Mouse (Mus musculus) forebrain, embryonic 11.5 days (tissue): Measurements from ENCODE around the gene Zer1. TPM values are rescaled to one million over a fixed set of nuclear protein-coding genes. Genes with fewer than 3 reads are reported as not detected.
"Not testable (repeated sequence)": the region's sequence is repeated elsewhere in the genome, so short reads cannot be mapped to it uniquely, and the experiment has no call there.

ENCODE experiments used
- ATAC-seq: fragments of 200-750 bp; cut with Nextera tagmentation; replicated peaks from 2 replicates; pipeline ENCODE4 v1.8.0; 2017; ENCODE audit warnings: moderate TSS enrichment; ENCODE audit not compliant: low FRiP score
- DNase-seq: peaks from one replicate; pipeline ENCODE4 v3.0.0-alpha.2; 2017; ENCODE audit warnings: low spot score
- H3K27ac ChIP-seq: fragments of 300-500 bp; sonication (generic); 2 replicates; pipeline ENCODE4 v1.5.1; 2014; ENCODE audit warnings: low read depth, low read length
- H3K27me3 ChIP-seq: fragments of 300-500 bp; sonication (generic); 2 replicates; pipeline ENCODE4 v1.6.1; 2014; ENCODE audit warnings: mild to moderate bottlenecking, low read length, mixed read lengths; ENCODE audit not compliant: control insufficient read depth, insufficient read depth
- H3K36me3 ChIP-seq: fragments of 300-500 bp; sonication (generic); 2 replicates; pipeline ENCODE4 v1.6.1; 2014; ENCODE audit warnings: mild to moderate bottlenecking, low read length, moderate library complexity, mixed read lengths; ENCODE audit not compliant: control insufficient read depth, insufficient read depth
- H3K4me1 ChIP-seq: fragments of 300-500 bp; sonication (generic); replicated peaks from 2 replicates; pipeline ENCODE4 v1.6.1; 2014; ENCODE audit warnings: low read length, mixed read lengths; ENCODE audit not compliant: control insufficient read depth, insufficient read depth
- H3K4me2 ChIP-seq: fragments of 300-500 bp; sonication (generic); 2 replicates; pipeline ENCODE4 v1.6.1; 2014; ENCODE audit warnings: low read depth, mild to moderate bottlenecking, low read length, moderate library complexity, mixed read lengths; ENCODE audit not compliant: severe bottlenecking
- H3K4me3 ChIP-seq: fragments of 300-500 bp; sonication (generic); 2 replicates; pipeline ENCODE4 v1.5.1; 2014; ENCODE audit warnings: low read depth, low read length
- H3K9ac ChIP-seq: fragments of 300-500 bp; sonication (generic); 2 replicates; pipeline ENCODE4 v1.6.1; 2014; ENCODE audit warnings: low read length
- H3K9me3 ChIP-seq: fragments of 300-500 bp; sonication (generic); 2 replicates; pipeline ENCODE4 v1.6.1; 2016; ENCODE audit warnings: low read length, mixed read lengths; ENCODE audit not compliant: control insufficient read depth
- WGBS: fragments of 180-500 bp; shearing (Covaris S2); extraction: QIAGEN DNeasy Blood & Tissue Kit; methylation state at CpG from one replicate; pipeline ENCODE4 v1.1.7; 2014; 5-methylcytosine and 5-hydroxymethylcytosine counted together
- polyA plus RNA-seq: library from polyadenylated mRNA; unstranded; fragments of >200 nt; fragmentation: Nextera tagmentation; extraction: Ambion mirVana; gene quantifications from 2 replicates; pipeline ENCODE4 v1.2.1, GENCODE M21; 2014

Gene Zer1
- polyA plus RNA-seq, 1 experiment from 2014 or later: 8.0 TPM

DNA sequence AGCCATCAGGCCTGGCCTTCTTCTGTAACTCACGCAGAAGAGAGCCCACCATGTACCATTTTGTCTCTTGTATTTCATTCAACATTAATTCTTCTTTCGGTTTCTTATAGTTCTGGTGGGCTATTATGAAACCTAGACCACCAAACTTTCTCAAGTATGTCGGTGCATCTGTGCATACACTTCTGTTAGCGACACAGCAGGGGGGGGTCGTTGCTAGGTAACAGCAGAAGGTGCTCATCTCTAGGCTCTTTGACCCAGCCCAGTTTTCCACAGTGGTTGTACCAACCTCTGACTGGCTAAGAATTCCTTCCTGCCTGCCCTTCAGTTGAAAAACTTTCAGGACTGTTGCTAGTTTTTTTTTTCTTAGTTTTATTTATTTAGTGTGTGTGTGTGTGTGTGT is 66.0 kb downstream of the Zer1 start:
- no peaks in the 10 kb centered on the region for H3K27me3 ChIP-seq
- no peak for DNase-seq
- H3K9me3 ChIP-seq: no peaks in the 10 kb centered on the region
- H3K36me3 ChIP-seq: no peaks in the 10 kb centered on the region
- H3K4me2 ChIP-seq: no peak overlapping the region
- no peaks in the 10 kb centered on the region; the same call in 1 of the 2 replicates for H3K4me1 ChIP-seq
- H3K9ac ChIP-seq: no peak overlapping the region
- no peak overlapping the region for H3K27ac ChIP-seq
- no peak for ATAC-seq
- H3K4me3 ChIP-seq: no peak overlapping the region
- 40% methylated on average over 5 of the region's 5 CpGs for WGBS

- H3K4me2 ChIP-seq: no peak within 1 kb of the TSS
- DNase-seq: no peak
- no peaks in the 10 kb centered on the region; the same call in 1 of the 2 replicates for H3K4me1 ChIP-seq
- WGBS: 54% methylated on average over 12 of the region's 12 CpGs
- no peak within 1 kb of the TSS for H3K9ac ChIP-seq
- H3K27ac ChIP-seq: no peak within 1 kb of the TSS
- H3K9me3 ChIP-seq: no peaks in the 10 kb centered on the region
- H3K4me3 ChIP-seq: no peak within 1 kb of the TSS
- H3K27me3 ChIP-seq: no peaks in the 10 kb centered on the region
- no peaks in the 10 kb centered on the region for H3K36me3 ChIP-seq
- no peak for ATAC-seq
Measured at GRCm38 (mm10) chr2:30057223-30057904, 67.0 kb downstream of the Zer1 start, which contains the start of gene Set. Gene Set (plus strand): TSS chr2:30057378.

GRCm38 (mm10) chr2:30056736-30057135 is 67.6 kb downstream of the Zer1 start:
- H3K9me3 ChIP-seq: no peaks in the 10 kb centered on the region
- no peak overlapping the region for H3K4me2 ChIP-seq
- H3K27ac ChIP-seq: no peak overlapping the region
- H3K4me1 ChIP-seq: no peaks in the 10 kb centered on the region; the same call in 1 of the 2 replicates
- H3K27me3 ChIP-seq: no peaks in the 10 kb centered on the region
- DNase-seq (no peak), ATAC-seq (no peak)
- WGBS: 80% methylated on average over 3 of the region's 3 CpGs
- H3K9ac ChIP-seq: no peak overlapping the region
- H3K4me3 ChIP-seq: no peak overlapping the region
- no peaks in the 10 kb centered on the region for H3K36me3 ChIP-seq

DNA sequence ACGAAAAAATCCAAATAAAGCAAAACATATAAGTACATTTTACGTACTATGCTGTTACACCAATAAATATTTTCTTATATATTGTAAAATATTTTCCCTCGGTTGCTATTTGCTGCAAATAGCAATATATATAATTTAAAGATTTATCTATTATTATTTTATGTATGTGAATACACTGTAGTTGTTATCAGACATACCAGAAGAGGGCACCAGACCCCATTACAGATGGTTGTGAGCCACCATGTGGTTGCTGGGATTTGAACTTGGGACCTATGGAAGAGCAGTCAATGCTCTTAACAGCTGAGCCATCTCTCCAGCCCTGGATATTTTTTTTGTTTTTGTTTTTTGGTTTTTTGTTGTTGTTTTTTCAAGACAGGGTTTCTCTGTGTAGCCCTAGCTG is 69.1 kb downstream of the Zer1 start:
- not testable (repeated sequence) for ATAC-seq, H3K36me3 ChIP-seq, H3K4me2 ChIP-seq, H3K9ac ChIP-seq, H3K9me3 ChIP-seq, DNase-seq, H3K4me3 ChIP-seq, H3K27me3 ChIP-seq, H3K4me1 ChIP-seq, H3K27ac ChIP-seq
- 93% methylated on average over 3 of the region's 3 CpGs for WGBS

DNA sequence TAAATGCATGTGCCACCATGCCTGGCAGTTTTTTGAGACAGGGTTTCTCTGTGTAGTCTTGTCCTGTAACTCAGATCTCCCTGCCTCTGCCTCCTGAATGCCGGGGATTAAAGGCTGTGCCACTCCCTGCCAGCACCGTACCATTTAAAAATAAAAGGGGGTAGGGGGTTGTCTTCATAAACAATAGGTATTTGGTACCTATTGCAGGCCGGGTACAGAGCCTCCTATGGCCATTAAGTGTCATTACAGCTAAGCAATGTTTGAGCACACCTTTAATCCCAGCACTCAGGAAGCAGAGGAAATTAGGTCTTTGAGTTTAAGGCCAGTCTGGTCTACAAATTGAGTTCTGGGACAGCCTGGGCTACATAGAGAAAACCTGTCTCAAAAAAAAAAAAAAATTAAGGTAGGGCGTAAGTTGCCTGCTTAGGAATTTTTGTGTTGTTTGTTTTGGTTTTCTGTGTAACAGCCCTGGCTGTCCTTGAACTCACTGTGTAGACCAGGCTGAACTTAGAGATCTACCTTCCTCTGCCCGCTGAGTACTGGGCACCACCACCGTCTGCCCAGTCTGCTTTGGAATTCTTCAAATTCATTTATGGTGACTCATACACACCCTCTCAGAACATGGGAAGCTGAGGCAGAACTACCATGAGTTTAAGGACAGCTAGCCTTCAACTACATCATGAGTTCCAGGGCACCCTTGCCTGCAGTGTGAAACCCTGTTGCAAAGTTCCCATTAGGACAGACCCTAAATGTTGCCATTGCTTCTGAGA is 72.2 kb downstream of the Zer1 start:
- DNase-seq (no peak), ATAC-seq (no peak)

DNA sequence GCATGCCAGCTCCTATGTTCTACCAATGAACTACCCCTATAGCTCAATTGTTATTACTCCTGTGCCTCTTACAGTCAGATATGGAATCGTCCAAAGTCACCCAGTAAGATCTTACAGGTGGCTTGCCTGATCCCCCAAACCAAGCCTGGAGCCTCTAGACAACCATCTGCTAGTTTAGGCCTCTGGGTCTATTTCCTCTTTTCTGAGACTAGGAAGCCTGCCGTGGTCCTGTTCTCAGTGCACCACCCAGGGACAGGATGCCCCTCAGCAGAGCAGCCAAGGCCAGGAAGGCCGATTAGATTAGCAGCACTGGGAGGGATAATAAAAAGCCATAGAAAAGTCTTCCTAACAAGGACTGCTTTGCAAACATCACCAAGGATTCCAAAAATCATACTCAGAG is 74.6 kb downstream of the Zer1 start:
- no peak overlapping the region for H3K4me2 ChIP-seq
- no peaks in the 10 kb centered on the region for H3K4me1 ChIP-seq
- no peak overlapping the region for H3K27ac ChIP-seq
- no peaks in the 10 kb centered on the region for H3K36me3 ChIP-seq
- no peak overlapping the region for H3K4me3 ChIP-seq
- H3K9me3 ChIP-seq: no peaks in the 10 kb centered on the region
- ATAC-seq: no peak
- DNase-seq: no peak
- H3K9ac ChIP-seq: no peak overlapping the region
- 91% methylated on average over 3 of the region's 3 CpGs for WGBS
- H3K27me3 ChIP-seq: no peaks in the 10 kb centered on the region

More for the DNA sequence above, 72.2 kb downstream of the Zer1 start:
- Histone ChIP-seq H3K9me3 (no peaks in the 10 kb centered on the region), H3K27ac (no peak overlapping the region), H3K27me3 (no peaks in the 10 kb centered on the region), H3K36me3 (no peaks in the 10 kb centered on the region), H3K9ac (no peak overlapping the region), H3K4me1 (no peaks in the 10 kb centered on the region), H3K4me3 (no peak overlapping the region), H3K4me2 (no peak overlapping the region)
- WGBS: 46% methylated on average over 6 of the region's 6 CpGs

DNA sequence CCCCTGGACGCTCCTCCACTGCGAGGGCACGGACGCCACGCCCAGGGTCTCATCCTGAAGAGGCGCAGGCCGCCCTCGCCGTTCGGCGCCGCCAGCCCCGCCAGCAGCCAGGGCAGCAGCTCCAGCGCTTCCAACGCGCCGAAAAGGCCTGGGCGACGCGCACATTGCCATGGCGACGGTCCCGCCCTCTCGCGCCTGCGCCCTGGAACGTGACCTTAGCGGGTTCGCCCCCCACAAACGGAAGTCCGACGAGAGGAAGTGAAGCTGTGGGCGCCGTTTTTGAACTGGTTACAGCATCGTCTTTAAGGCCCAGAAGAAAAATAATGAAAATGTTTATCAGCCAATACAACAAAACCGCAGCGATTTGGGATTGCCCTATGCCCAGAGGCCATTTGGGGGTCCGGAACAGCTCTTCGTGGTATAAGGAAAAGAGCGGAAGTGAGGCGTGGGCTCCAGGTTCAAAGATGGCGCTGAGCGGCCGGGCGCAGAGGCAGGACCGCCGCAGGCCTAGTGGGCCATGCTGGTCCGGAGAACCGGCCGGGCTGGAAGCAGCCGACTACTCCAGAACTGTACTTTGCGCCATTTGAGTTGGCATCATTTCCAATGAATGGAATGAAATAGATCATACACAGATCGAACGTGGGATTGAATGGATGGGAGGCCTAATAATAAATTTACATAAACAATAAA is 75.5 kb downstream of the Zer1 start, which contains the start of gene Wdr34:
Gene Wdr34, minus strand, starts transcription at position 183 of the 690 bp plus-strand sequence.
- Histone ChIP-seq H3K4me2 (peak within 1 kb of the TSS; percentile 68), H3K27ac (peak within 1 kb of the TSS; percentile 86), H3K9me3 (no peaks in the 10 kb centered on the region), H3K27me3 (no peaks in the 10 kb centered on the region), H3K36me3 (no peaks in the 10 kb centered on the region), H3K4me3 (peak within 1 kb of the TSS; percentile 54), H3K4me1 (no peaks in the 10 kb centered on the region), H3K9ac (peak within 1 kb of the TSS; percentile 72)
- ATAC-seq: peak; percentile 91
- DNase-seq: peak; percentile 99
- WGBS: 1% methylated on average over 54 of the region's 54 CpGs

DNA sequence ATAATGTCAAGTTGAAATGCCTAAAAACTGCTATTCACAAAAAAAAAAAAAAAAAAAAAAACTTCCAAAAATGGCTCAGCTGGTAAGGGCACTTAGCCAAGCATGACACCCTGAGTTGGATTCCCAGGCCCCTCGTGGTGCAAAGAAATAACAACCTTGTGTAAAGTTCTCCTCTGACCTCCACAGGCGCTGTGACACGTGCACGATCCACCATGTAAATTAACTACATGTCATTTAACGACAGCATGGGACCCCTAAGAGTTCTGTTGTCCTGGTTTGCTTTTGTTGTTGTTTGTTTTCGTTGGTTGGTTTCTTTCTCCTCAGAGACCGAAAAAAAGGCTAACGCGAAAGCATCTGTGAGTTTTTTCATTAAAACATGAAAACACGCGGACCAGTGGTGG is 76.3 kb downstream of the Zer1 start:
- Histone ChIP-seq H3K9ac (peak overlapping the region; percentile 72), H3K4me1 (no peaks in the 10 kb centered on the region), H3K9me3 (no peaks in the 10 kb centered on the region), H3K4me3 (peak overlapping the region; percentile 54), H3K36me3 (no peaks in the 10 kb centered on the region), H3K27ac (peak overlapping the region; percentile 86; the same call in 1 of the 2 replicates), H3K27me3 (no peaks in the 10 kb centered on the region), H3K4me2 (peak overlapping the region; percentile 68)
- ATAC-seq: no peak
- DNase-seq: no peak
- WGBS: 67% methylated on average over 11 of the region's 11 CpGs
